18 mouse cellular contexts compared by ENCODE assay signal in the genomic region with DNA sequence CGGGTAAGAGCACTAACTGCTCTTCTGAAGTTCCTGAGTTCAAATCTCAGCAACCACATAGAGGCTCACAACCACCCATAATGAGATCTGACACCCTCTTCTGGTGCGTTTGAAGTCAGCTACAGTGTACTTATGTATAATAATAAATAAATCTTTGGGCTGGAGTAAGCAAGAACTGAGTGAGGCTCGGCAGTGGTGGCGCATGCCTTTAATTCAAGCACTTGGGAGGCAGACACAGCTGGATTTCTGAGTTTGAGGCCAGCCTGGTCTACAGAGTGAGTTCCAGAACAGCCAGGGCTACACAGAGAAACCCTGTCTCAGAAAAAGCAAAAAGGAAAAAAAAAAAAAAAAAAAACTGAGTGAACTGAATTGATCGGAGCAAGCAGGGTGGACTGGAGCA. TPM values are rescaled to one million over a fixed set of nuclear protein-coding genes. Genes with fewer than 3 reads are reported as not detected.
A peak's percentile ranks its signal among the peaks of the same experiment; 100 is the strongest.
DNase-seq lines count a peak whose midpoint lies in the region; ATAC-seq and TF ChIP-seq lines count a peak whose summit lies in the region.
"Not testable (repeated sequence)": the region's sequence is repeated elsewhere in the genome, so short reads cannot be mapped to it uniquely, and the experiment has no call there.
"Had no signal": no experiment of that assay in that cellular context is flagged by ENCODE, and none has a peak within 500 bp of the region (broad histone marks: within the 10 kb centered on the region; RNA-seq: fewer than 3 reads in every experiment).

No protein-coding gene starts in this region.

- H3K27ac ChIP-seq in embryonic facial prominence, embryonic 15.5 days (replicated peaks), result not testable (repeated sequence)
- 0 out of 2 replicates have a peak overlapping the region, but pooled peaks have one; percentile 30 for H3K27ac ChIP-seq in kidney, adult 2 months (ENCODE audit: insufficient read depth, low read depth, low read length)
- H3K27ac ChIP-seq in liver, embryonic 13.5 days, result peak overlapping the region; percentile 96
- H3K27ac ChIP-seq in liver, postnatal 0 days (ENCODE audit: low read depth), result peak overlapping the region; percentile 94

- TF ChIP-seq EP300 in liver, postnatal 0 days (IDR thresholded peaks at IDR 0.05; ENCODE audit: low read depth), result not testable (repeated sequence)

- H3K36me3 ChIP-seq in E14TG2a.4 (ENCODE audit: insufficient read depth, low read length), result peaks cover 13% of the 10 kb centered on the region
- H3K36me3 ChIP-seq in embryonic facial prominence, embryonic 15.5 days; kidney, adult 2 months (ENCODE audit: control insufficient read depth, insufficient read depth, low read length); liver, embryonic 13.5 days; liver, postnatal 0 days (replicated peaks; ENCODE audit: insufficient read depth, low read length): not testable (repeated sequence)

- H3K4me2 ChIP-seq in embryonic facial prominence, embryonic 15.5 days (replicated peaks); liver, postnatal 0 days (ENCODE audit: low read depth, low read length): not testable (repeated sequence)
- H3K4me2 ChIP-seq in liver, embryonic 13.5 days, result peak overlapping the region; percentile 83

- not testable (repeated sequence) for H3K27me3 ChIP-seq in E14TG2a.4 (ENCODE audit: insufficient read depth, low read length); embryonic facial prominence, embryonic 15.5 days; kidney, adult 2 months (replicated peaks; ENCODE audit: control insufficient read depth, insufficient read depth, low read length); liver, embryonic 13.5 days; liver, postnatal 0 days (ENCODE audit: insufficient read depth, low read length)

- H3K9me3 ChIP-seq in E14TG2a.4 (ENCODE audit: low read length); embryonic facial prominence, embryonic 15.5 days (replicated peaks); liver, embryonic 13.5 days (replicated peaks); liver, postnatal 0 days (ENCODE audit: low read length): not testable (repeated sequence)

- TF ChIP-seq POLR2A in kidney, adult 2 months (IDR thresholded peaks at IDR 0.05; ENCODE audit: low read depth, low read length), result not testable (repeated sequence)

- not testable (repeated sequence) for H3K9ac ChIP-seq in embryonic facial prominence, embryonic 15.5 days; liver, postnatal 0 days (replicated peaks)
- peak overlapping the region; percentile 91 for H3K9ac ChIP-seq in liver, embryonic 13.5 days

- not testable (repeated sequence) for DNase-seq in kidney, adult 2 months; liver, embryonic 13.5 days; liver, postnatal 0 days
- peak; percentile 5 for DNase-seq in thymus, postnatal 4 days

- not testable (repeated sequence) for TF ChIP-seq CTCF in E14TG2a.4 (conservative IDR thresholded peaks at IDR 0.05; ENCODE audit: low read length); kidney, adult 2 months (conservative IDR thresholded peaks at IDR 0.05; ENCODE audit: insufficient read depth, insufficient read length, low read depth, low read length); liver, postnatal 0 days (IDR thresholded peaks at IDR 0.05; ENCODE audit: low read depth)

- peak overlapping the region; percentile 100; the same call in 1 of the 2 replicates for H3K4me3 ChIP-seq in E14TG2a.4 (replicated peaks; ENCODE audit: low read length)
- H3K4me3 ChIP-seq in embryonic facial prominence, embryonic 15.5 days (replicated peaks), result peak overlapping the region; percentile 87; the same call in 1 of the 2 replicates
- H3K4me3 ChIP-seq in kidney, adult 2 months (ENCODE audit: insufficient read depth, low read depth, low read length); liver, postnatal 0 days (ENCODE audit: low read depth, low read length): not testable (repeated sequence)
- H3K4me3 ChIP-seq in liver, embryonic 13.5 days (replicated peaks), result peak overlapping the region; percentile 76; the same call in 1 of the 2 replicates

- not testable (repeated sequence) for ATAC-seq in embryonic facial prominence, embryonic 15.5 days (ENCODE audit: insufficient number of reproducible peaks, low FRiP score, low TSS enrichment, low read depth); liver, embryonic 13.5 days (ENCODE audit: low read depth); liver, postnatal 0 days

- H3K4me1 ChIP-seq in E14TG2a.4 (replicated peaks; ENCODE audit: low read depth, low read length), result peaks cover 49% of the 10 kb centered on the region
- peaks cover 14% of the 10 kb centered on the region for H3K4me1 ChIP-seq in embryonic facial prominence, embryonic 15.5 days
- not testable (repeated sequence) for H3K4me1 ChIP-seq in kidney, adult 2 months (ENCODE audit: control insufficient read depth, insufficient read depth, low read length)
- peaks cover 47% of the 10 kb centered on the region for H3K4me1 ChIP-seq in liver, embryonic 13.5 days (replicated peaks)
- peaks cover 13% of the 10 kb centered on the region for H3K4me1 ChIP-seq in liver, postnatal 0 days (ENCODE audit: insufficient read depth)

- 77% methylated on average over 5 of the region's 5 CpGs for WGBS in embryonic facial prominence, embryonic 15.5 days
- WGBS in kidney, adult 2 months, result 87% methylated on average over 5 of the region's 5 CpGs
- WGBS in liver, embryonic 13.5 days (ENCODE audit: insufficient replicate concordance), result 77% methylated on average over 5 of the region's 5 CpGs
- 78% methylated on average over 5 of the region's 5 CpGs for WGBS in liver, postnatal 0 days (ENCODE audit: insufficient replicate concordance)

RNA-seq across cellular contexts. Expression of a gene that starts 1.3 kb away (rescaled TPM):
- polyA plus RNA-seq in embryonic facial prominence, embryonic 15.5 days (2015; fragmentation: Nextera tagmentation; extraction: Ambion mirVana), result 77.2 and 81.7 TPM in 2 replicates
- 4.7 and 7.5 TPM in 2 replicates for polyA plus RNA-seq in kidney, adult 2 months (2012; rRNA removed)
- 65.5 and 70.4 TPM in 2 replicates for polyA plus RNA-seq in liver, embryonic 13.5 days (2015; fragmentation: Nextera tagmentation; extraction: Ambion mirVana)
- polyA plus RNA-seq in liver, postnatal 0 days (2015; fragmentation: Nextera tagmentation; extraction: Ambion mirVana), result 35.7 and 38.9 TPM in 2 replicates

RNA-seq across cellular contexts. Expression of a gene that starts 44.6 kb away (rescaled TPM):
- polyA plus RNA-seq in embryonic facial prominence, embryonic 15.5 days (2015; fragmentation: Nextera tagmentation; extraction: Ambion mirVana), result 8.0 and 16.2 TPM in 2 replicates
- not detected in 2 replicates for polyA plus RNA-seq in kidney, adult 2 months (2012; rRNA removed)
- not detected in 2 replicates for polyA plus RNA-seq in liver, embryonic 13.5 days (2015; fragmentation: Nextera tagmentation; extraction: Ambion mirVana)
- not detected in 2 replicates for polyA plus RNA-seq in liver, postnatal 0 days (2015; fragmentation: Nextera tagmentation; extraction: Ambion mirVana)
- polyA plus RNA-seq: brain, embryonic 14.5 days; forebrain, embryonic 13.5 days; forebrain, embryonic 16.5 days; heart, embryonic 14.5 days; heart, postnatal 0 days; hindbrain, embryonic 12.5 days; hindbrain, embryonic 15.5 days; intestine, embryonic 14.5 days had no signal

RNA-seq across cellular contexts. Expression of a gene that starts 49.2 kb away (rescaled TPM):
- polyA plus RNA-seq in embryonic facial prominence, embryonic 15.5 days (2015; fragmentation: Nextera tagmentation; extraction: Ambion mirVana), result 3.8 and 5.4 TPM in 2 replicates
- polyA plus RNA-seq in kidney, adult 2 months (2012; rRNA removed), result not detected in 2 replicates
- not detected in 2 replicates for polyA plus RNA-seq in liver, embryonic 13.5 days (2015; fragmentation: Nextera tagmentation; extraction: Ambion mirVana)
- polyA plus RNA-seq in liver, postnatal 0 days (2015; fragmentation: Nextera tagmentation; extraction: Ambion mirVana), result not detected in 2 replicates
- polyA plus RNA-seq: activated CD4-positive, CD25-positive, alpha-beta regulatory T cell, adult 4 months; brain, embryonic 14.5 days; embryonic facial prominence, embryonic 12.5 days; forebrain, embryonic 10.5 days; forebrain, embryonic 13.5 days; forebrain, embryonic 16.5 days; heart, embryonic 11.5 days; heart, embryonic 14.5 days; heart, postnatal 0 days; hindbrain, embryonic 12.5 days; hindbrain, embryonic 15.5 days; intestine, embryonic 14.5 days had no signal
